Mouse (Mus musculus) urinary bladder, adult 18-20 months (tissue): Measurements from ENCODE around the gene Arf6.
"Not testable (repeated sequence)": the region's sequence is repeated elsewhere in the genome, so short reads cannot be mapped to it uniquely, and the experiment has no call there.

ENCODE experiments used
- DNase-seq, 2 experiments: peaks; one replicate each; pipeline ENCODE4 v3.0.0; 2022; ENCODE audit warnings: low spot score in 2 of 2, mixed read lengths in 2 of 2

Arf6 gene

DNA sequence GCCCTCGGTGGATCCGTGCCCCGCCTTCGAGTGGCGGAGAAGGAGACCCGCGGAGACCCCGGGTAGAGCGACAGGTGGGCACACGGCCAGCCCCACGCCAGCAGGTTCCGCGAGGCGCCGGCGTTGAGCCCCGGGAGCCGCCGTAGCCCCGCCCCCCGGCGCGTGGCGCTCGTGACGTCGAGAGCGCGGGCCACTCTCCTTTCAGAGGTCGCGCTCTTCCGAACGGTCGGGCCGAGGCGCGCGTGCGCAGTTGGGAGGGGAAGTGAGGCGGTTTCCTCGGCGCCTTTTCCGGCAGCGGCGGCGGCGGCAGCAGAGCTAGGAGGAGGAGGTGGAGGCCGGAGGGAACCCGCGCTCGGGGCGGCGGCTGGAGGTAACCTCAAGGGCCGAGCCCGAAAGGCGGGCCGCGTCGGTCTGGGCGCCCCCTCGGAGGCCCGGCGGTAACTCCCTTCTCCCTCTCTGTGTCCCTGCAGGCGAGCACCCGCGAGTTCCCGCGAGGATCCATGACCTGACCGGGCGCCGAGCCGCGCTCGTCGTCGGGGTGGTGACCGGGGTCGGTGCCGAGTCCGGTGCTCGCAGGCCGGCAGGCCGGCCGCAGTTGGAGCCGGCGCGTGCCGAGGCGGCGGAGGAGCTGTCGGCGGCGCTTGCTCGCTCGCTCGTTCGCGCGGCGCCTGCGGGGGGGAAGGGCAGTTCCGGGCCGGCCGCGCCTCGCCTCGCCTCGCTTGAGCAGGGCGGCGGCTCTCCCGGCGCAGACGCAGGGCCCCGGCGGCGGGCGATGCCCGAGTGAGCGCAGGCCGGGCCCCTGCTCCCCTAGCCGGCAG, at the start of gene Arf6, which contains the start of gene Gm9887:
Gene Arf6, plus strand, starts transcription at position 297 of the 818 bp plus-strand sequence.
Gene Gm9887, minus strand, starts transcription at position 605 of the 818 bp plus-strand sequence.
- DNase-seq = peak; percentile 95 to 96

DNA sequence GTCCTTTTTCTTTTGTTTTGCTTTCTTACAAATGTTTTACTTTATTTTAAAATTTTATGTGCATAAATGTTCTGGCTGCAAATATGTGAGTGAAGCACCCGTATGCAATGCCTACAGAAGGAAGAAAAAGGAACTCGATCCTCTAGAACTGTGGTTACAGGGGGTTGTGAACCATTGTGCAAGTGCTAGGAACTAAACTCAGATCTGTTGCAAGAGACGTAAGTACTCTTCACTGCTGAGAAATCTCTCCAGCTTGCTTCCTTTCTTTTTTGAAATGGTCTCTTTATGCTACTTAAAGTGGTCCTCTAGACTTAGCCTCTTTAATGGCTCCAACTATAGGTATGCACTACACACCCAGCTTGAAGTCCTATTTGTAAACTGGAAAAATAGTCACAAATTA, 40.8 kb upstream of the Arf6 start:
- no peak for DNase-seq

GRCm38 (mm10) chr12:69332147-69332546, 39.8 kb upstream of the Arf6 start:
- no peak for DNase-seq

DNA sequence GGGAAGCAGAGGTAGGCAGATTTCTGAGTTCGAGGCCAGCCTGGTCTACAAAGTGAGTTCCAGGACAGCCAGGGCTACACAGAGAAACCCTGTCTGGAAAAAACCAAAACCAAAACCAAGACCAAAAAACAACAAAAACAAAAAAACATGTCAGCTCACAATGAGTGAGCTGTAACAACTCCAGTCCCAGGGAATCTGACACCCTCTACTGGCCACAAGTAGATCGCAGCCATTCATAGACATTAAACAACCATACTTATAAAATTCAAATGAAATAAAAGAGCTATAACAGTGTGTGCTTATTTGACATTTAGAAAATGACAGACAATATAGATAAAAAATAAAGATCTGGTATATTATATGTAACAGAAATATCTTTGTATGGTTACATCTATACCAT, 38.4 kb upstream of the Arf6 start:
- peak in 1 of 2 experiments; percentile 5 for DNase-seq

GRCm38 (mm10) chr12:69349928-69350327, 22.0 kb upstream of the Arf6 start:
- DNase-seq = no peak

DNA sequence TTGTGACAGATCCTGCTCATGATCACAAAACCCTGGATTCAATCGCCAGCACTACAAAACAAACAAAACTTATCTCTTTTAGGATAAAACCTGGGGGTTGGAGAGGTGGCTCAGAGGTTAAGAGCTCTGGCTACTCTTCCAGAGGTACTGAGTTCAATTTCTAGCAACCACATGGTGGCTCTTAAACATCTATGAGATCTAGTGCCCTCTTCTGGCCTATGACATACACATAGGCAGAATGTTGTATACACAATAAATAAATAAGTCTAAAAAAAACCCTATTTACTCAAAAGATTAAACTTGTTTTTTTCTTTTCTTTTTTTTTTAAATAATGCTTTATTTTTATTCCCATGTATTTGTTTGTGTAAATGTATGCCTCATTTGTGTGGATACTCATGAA, 20.3 kb upstream of the Arf6 start:
- DNase-seq = no peak

DNA sequence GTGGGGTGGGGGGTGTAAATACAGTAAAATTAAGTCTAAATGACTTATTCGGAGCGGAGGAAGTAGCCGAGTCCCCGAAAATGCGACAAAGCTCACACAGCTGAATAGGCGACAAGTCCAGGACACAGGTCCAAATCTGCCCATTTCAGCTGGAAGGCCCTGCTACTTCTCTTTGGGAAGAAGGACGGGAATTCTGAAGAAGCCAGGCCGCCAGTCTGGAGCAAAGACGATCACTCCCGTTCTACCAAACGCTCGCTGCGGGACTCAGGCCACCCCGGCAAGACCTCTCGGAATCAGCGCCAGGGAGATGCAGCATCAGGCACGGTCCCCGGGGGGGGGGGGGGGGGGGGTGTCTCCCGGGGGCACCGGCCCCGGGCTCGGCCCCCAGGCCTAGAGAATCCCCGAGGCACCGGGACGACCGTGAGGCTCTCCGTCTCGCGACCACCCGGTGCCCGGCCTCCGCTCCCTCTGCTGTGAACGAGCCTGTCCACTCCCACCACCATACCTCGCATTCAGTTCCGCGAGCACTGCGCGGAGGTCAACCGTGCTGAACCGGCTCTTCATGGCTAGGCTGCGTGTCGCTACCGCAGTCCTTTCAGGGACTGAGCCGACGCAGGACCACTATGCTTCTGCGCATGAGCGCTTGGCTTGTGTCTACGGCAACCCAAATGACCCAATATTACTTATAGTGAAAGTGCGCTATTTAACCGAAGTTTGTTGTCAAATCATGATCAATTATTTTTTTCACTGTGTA, 15.2 kb upstream of the Arf6 start, which contains the start of gene Nemf:
Gene Nemf, minus strand, starts transcription at position 620 of the 754 bp plus-strand sequence.
- peak; percentile 72 to 80 for DNase-seq

DNA sequence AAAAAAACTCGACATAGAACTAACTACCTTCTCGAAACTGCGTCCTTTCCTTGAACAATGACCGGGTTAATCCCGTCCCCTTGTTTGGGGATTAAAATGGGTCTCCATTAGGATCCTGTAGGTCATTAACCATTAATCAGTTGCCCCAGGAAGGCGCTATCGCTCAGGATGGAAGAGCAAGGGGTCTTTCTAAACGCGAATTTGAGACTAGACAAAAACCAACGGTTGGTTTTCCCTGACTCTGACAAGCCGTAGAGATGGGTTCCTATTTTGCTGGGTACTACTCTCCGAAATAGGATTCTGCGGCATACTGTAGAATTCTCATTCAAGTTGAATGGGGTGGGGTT, 14.7 kb upstream of the Arf6 start:
- no peak for DNase-seq

DNA sequence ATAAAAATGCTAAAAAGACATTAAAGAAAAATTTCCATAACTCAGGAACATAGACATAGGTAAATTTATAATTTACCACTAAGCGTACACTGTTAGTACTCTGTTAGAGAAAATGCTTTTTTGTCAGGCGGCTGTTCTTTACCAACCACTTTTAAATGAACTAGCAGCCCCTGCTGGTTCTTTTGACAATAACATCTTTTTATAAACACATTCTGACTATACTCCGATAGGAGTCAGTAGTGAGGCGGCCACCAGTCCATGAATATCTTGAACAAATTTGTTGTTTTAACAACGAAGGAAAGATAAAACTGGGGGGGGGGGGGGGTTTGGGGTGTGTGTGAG, 11.3 kb upstream of the Arf6 start:
- DNase-seq = no peak

GRCm38 (mm10) chr12:69360997-69361899, 10.7 kb upstream of the Arf6 start:
- peak; percentile 98 for DNase-seq

DNA sequence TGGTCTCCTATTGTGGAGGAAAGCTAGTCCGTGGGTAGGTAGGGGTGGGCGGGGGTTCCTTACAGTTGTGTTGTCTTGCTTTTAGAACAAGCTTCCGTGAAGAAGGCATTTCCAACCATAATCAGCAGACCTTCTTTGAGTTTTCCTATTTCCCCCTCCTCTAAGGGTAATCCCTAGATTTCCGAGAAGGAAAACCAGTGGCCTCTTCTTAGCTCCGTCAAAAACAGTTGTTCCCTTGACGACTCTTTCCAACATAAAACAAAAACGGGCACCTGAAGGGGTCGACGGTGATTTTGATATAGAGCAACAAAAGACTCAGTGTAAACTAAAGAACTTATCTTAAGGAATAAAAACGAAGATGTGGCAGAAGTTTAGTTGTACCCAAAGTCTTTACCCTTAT, 10.0 kb upstream of the Arf6 start:
- DNase-seq = no peak

DNA sequence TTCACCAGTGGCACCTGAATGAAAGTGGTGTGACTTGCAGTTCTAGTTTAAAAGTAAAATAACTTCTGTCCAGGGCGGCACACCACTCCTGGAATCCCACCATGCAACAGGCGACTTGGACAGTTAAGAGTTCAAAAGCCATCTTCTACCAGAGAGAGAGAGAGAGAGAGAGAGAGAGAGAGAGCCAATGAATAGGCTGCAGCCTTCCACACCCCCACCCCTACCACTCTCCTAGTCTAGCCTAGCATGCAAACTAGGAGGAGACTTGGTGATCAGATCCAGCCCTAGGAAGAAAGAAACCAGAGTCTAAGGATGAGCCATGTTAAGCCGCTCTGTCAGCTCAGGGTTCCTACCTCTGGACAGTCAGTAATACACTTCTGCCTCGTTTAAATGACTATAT, 9.6 kb upstream of the Arf6 start:
- DNase-seq = no peak

GRCm38 (mm10) chr12:69363110-69363509, 8.8 kb upstream of the Arf6 start:
- not testable (repeated sequence) for DNase-seq

GRCm38 (mm10) chr12:69363899-69364762, 7.8 kb upstream of the Arf6 start:
- peak; percentile 76 to 84 for DNase-seq

GRCm38 (mm10) chr12:69365757-69366156, 6.2 kb upstream of the Arf6 start:
- DNase-seq = no peak

- DNase-seq = no peak
These were observed 5.5 kb upstream of the Arf6 start for GRCm38 (mm10) chr12:69366424-69366823.

DNA sequence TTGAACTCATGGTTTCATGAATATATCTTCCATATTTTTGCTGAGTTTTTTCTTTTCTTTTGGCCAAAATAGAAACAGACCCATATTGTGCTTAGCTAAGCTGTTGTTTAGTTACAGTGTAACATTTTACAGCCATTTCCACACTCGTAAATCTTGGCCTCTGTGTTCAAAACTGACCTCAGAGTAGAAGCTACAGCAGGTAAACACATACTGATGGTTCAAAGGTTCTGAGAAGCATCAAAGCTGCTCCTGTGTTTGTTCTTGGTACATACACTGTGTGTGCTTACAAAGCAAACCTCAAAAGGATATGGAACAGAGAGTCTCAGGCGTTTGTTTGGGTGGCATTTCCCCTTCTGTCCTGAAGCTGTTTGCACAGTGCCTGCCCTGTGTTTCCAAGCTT, 4.4 kb upstream of the Arf6 start:
- DNase-seq = no peak

DNA sequence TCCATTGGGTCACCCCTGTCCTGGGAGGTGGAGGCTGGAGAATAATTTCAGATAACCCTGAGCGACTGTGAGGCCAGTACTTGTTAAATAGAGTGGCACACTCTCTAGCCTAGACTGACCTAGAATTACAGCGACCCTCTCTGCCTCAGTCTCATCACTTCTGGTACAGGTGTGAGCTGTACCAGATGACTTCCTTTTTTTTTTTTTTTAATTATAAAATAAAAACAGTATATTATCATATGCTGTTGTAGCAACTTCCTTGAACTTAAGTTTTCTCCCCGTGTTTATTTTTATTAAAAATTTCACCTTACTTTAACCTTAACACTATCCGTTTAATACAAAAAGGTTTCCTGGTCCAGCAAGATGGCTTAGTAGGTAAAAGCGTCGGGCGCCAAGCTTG, 1.0 kb upstream of the Arf6 start:
- no peak for DNase-seq

GRCm38 (mm10) chr12:69371421-69371853, 513 bp upstream of the Arf6 start:
- DNase-seq = no peak

DNA sequence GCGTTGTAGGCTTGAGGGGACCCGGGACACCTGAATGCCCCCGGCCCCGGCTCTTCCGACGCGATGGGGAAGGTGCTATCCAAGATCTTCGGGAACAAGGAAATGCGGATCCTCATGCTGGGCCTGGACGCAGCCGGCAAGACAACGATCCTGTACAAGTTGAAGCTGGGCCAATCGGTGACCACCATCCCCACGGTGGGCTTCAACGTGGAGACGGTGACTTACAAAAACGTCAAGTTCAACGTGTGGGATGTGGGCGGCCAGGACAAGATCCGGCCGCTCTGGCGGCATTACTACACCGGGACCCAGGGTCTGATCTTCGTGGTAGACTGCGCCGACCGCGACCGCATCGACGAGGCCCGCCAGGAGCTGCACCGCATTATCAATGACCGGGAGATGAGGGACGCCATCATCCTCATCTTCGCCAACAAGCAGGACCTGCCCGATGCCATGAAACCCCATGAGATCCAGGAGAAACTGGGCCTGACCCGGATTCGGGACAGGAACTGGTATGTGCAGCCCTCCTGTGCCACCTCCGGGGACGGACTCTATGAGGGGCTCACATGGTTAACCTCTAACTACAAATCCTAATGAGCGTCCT, 881 bp downstream of the Arf6 start:
- peak in 1 of 2 experiments; percentile 38 for DNase-seq
